Mouse (Mus musculus): ENCODE results near the gene Gprin2. TPM values are rescaled to one million over a fixed set of nuclear protein-coding genes. Genes with fewer than 3 reads are reported as not detected.

The Gprin2 gene
- polyA plus RNA-seq, 1 experiment: 0.11 TPM

DNA sequence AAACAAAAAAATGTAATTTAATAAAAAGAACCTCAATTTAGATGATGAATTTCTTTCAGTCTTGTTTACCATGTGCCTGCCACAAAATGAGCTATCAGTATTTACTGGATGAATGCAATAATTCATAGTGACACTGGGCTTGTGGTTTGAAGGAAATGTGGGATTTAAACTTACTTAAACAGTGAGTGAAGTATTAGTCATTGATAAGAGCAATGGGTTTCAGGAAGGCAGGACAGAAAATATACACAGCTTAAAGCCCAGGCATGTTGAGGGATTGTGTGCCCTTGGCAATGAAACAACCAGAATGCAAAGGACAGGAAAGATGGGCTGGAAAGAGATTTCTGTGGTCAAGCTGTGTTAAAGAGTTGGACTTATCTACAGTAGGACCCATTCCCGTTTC is 59.1 kb downstream of the Gprin2 start:
- TF ChIP-seq CTCF (conservative IDR thresholded peaks at IDR 0.05; ENCODE audit: insufficient read depth, insufficient read length, low read depth, low read length) (no peak), POLR2A (IDR thresholded peaks at IDR 0.05; ENCODE audit: low read depth, low read length) (no peak)
- H3K27ac ChIP-seq (ENCODE audit: insufficient read depth, low read depth, low read length): no peak overlapping the region
- no peaks in the 10 kb centered on the region for H3K36me3 ChIP-seq (ENCODE audit: control insufficient read depth, insufficient read depth, low read length)
- DNase-seq: no peak
- no peaks in the 10 kb centered on the region for H3K27me3 ChIP-seq (replicated peaks; ENCODE audit: control insufficient read depth, insufficient read depth, low read length)
- 81% methylated on average over 1 of the region's 1 CpGs for WGBS
- H3K4me1 ChIP-seq (ENCODE audit: control insufficient read depth, insufficient read depth, low read length): no peaks in the 10 kb centered on the region
- H3K4me3 ChIP-seq (ENCODE audit: insufficient read depth, low read depth, low read length): no peak overlapping the region

- no peak for DNase-seq
- H3K4me3 ChIP-seq (ENCODE audit: insufficient read depth, low read depth, low read length): no peak overlapping the region
- no peak overlapping the region for H3K27ac ChIP-seq (ENCODE audit: insufficient read depth, low read depth, low read length)
- H3K4me1 ChIP-seq (ENCODE audit: control insufficient read depth, insufficient read depth, low read length): no peaks in the 10 kb centered on the region
- no peaks in the 10 kb centered on the region for H3K36me3 ChIP-seq (ENCODE audit: control insufficient read depth, insufficient read depth, low read length)
- 90% methylated on average over 15 of the region's 15 CpGs for WGBS
- no peaks in the 10 kb centered on the region for H3K27me3 ChIP-seq (replicated peaks; ENCODE audit: control insufficient read depth, insufficient read depth, low read length)
- TF ChIP-seq POLR2A (IDR thresholded peaks at IDR 0.05; ENCODE audit: low read depth, low read length) (no peak), CTCF (conservative IDR thresholded peaks at IDR 0.05; ENCODE audit: insufficient read depth, insufficient read length, low read depth, low read length) (no peak)
Observed at GRCm38 (mm10) chr14:34139671-34140664, 61.5 kb downstream of the Gprin2 start.

Other genes with a start within 250 kb of the Gprin2 start
- not detected in 2 replicates for gene Rbp3, start 247.7 kb downstream of the Gprin2 start, polyA plus RNA-seq (2012; rRNA removed)
- gene Zfp488, start 222.9 kb downstream of the Gprin2 start, polyA plus RNA-seq (2012; rRNA removed): not detected in 2 replicates
- gene Gm30083, start 186.5 kb downstream of the Gprin2 start, polyA plus RNA-seq (2012; rRNA removed): not detected in 2 replicates
- 0.07 TPM in 1 of 2 replicates, not detected in the other for gene Gm5460, start 184.9 kb downstream of the Gprin2 start, polyA plus RNA-seq (2012; rRNA removed)
- gene Antxrl, start 148.9 kb downstream of the Gprin2 start, polyA plus RNA-seq (2012; rRNA removed): 0.10 TPM in 1 of 2 replicates, not detected in the other
- gene Anxa8, start 115.7 kb downstream of the Gprin2 start, polyA plus RNA-seq (2012; rRNA removed): 1.7 and 2.3 TPM in 2 replicates
- gene A630023A22Rik, start 98.9 kb downstream of the Gprin2 start, polyA plus RNA-seq (2012; rRNA removed): not detected in 2 replicates
- 0.03 and 0.06 TPM in 2 replicates for gene Npy4r, start 49.2 kb downstream of the Gprin2 start, polyA plus RNA-seq (2012; rRNA removed)
- 1.3 and 1.5 TPM in 2 replicates for gene Syt15, start 17.9 kb upstream of the Gprin2 start, polyA plus RNA-seq (2012; rRNA removed)
- 3.6 TPM in 2 replicates for gene Shld2, start 108.8 kb upstream of the Gprin2 start, polyA plus RNA-seq (2012; rRNA removed)
- gene Glud1, start 109.1 kb upstream of the Gprin2 start, polyA plus RNA-seq (2012; rRNA removed): 236 and 242 TPM in 2 replicates
- 16.3 and 28.4 TPM in 2 replicates for gene Fam25c, start 153.8 kb upstream of the Gprin2 start, polyA plus RNA-seq (2012; rRNA removed)
- 17.6 and 19.1 TPM in 2 replicates for gene Sncg, start 173.1 kb upstream of the Gprin2 start, polyA plus RNA-seq (2012; rRNA removed)
- gene Mmrn2, start 173.8 kb upstream of the Gprin2 start, polyA plus RNA-seq (2012; rRNA removed): 16.2 and 19.4 TPM in 2 replicates